Mouse (Mus musculus) neural tube, embryonic 14.5 days (tissue): ENCODE measurements around the gene Abi3bp. TPM values are rescaled to one million over a fixed set of nuclear protein-coding genes. Genes with fewer than 3 reads are reported as not detected.

ENCODE experiments used
- ATAC-seq: fragments of 200-750 bp; cut with Nextera tagmentation; 2 replicates; pipeline ENCODE4 v1.8.0; 2017; ENCODE audit warnings: low read depth, mild to moderate bottlenecking, moderate TSS enrichment, moderate library complexity
- H3K27ac ChIP-seq: fragments of 300-500 bp; sonication (generic); 2 replicates; pipeline ENCODE4 v1.5.1; 2014; ENCODE audit warnings: low read depth, mild to moderate bottlenecking, control low read depth, low read length, moderate library complexity, mixed read lengths
- H3K27me3 ChIP-seq: fragments of 300-500 bp; sonication (generic); 2 replicates; pipeline ENCODE4 v1.6.1; 2014; ENCODE audit warnings: low read length; ENCODE audit not compliant: control insufficient read depth, insufficient read depth
- H3K36me3 ChIP-seq: fragments of 300-500 bp; sonication (generic); 2 replicates; pipeline ENCODE4 v1.6.1; 2014; ENCODE audit warnings: low read length, mixed read lengths; ENCODE audit not compliant: control insufficient read depth, insufficient read depth
- H3K4me1 ChIP-seq: fragments of 300-500 bp; sonication (generic); 2 replicates; pipeline ENCODE4 v1.6.1; 2014; ENCODE audit warnings: low read length; ENCODE audit not compliant: control insufficient read depth, insufficient read depth
- H3K4me2 ChIP-seq: fragments of 300-500 bp; sonication (generic); 2 replicates; pipeline ENCODE4 v1.6.1; 2014; ENCODE audit warnings: mild to moderate bottlenecking, low read depth, low read length, control low read depth
- H3K4me3 ChIP-seq: fragments of 300-500 bp; sonication (generic); 2 replicates; pipeline ENCODE4 v1.5.1; 2014; ENCODE audit warnings: low read depth, low read length, control low read depth, mixed read lengths
- H3K9ac ChIP-seq: fragments of 300-500 bp; sonication (generic); replicated peaks from 2 replicates; pipeline ENCODE4 v1.6.1; 2014; ENCODE audit warnings: low read depth, mild to moderate bottlenecking, control low read depth, low read length, mixed read lengths
- H3K9me3 ChIP-seq: fragments of 300-500 bp; sonication (generic); 2 replicates; pipeline ENCODE4 v1.6.1; 2016; ENCODE audit warnings: low read length; ENCODE audit not compliant: control insufficient read depth
- WGBS: fragments of 180-500 bp; shearing (Covaris S2); extraction: QIAGEN DNeasy Blood & Tissue Kit; methylation state at CpG from one replicate; pipeline ENCODE4 v1.1.7; 2014; 5-methylcytosine and 5-hydroxymethylcytosine counted together
- polyA plus RNA-seq: library from polyadenylated mRNA; unstranded; fragments of >200 nt; fragmentation: Nextera tagmentation; extraction: Ambion mirVana; gene quantifications from 2 replicates; pipeline ENCODE4 v1.2.1, GENCODE M21; 2014

Abi3bp gene
- polyA plus RNA-seq, 1 experiment from 2014 or later = 0.59 TPM

DNA sequence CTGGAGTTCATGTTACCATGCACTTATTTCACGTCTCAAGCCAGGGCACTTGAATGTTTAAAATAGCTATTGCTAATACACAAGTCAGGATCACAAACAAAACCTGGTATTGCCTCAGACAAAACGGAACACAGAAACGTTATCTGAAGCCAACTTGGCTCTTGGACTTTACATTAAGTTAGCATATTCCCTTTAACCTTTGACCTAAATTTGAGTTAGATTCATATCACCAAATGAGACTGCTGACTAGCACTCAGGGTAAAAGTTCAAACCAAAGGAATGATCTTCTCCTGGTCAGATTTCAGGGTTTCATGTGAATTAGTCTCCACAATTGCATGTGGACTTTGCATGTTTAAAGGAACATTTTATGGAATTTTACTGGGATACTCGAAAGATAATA is 244.7 kb downstream of the Abi3bp start:
- no peak overlapping the region for H3K4me3 ChIP-seq
- H3K9ac ChIP-seq = no peak overlapping the region
- H3K4me2 ChIP-seq = no peak overlapping the region
- ATAC-seq = no peak
- no peak overlapping the region for H3K27ac ChIP-seq
- no peaks in the 10 kb centered on the region for H3K4me1 ChIP-seq
- 74% methylated on average over 4 of the region's 4 CpGs for WGBS
- no peaks in the 10 kb centered on the region for H3K9me3 ChIP-seq
- H3K27me3 ChIP-seq = no peaks in the 10 kb centered on the region
- no peaks in the 10 kb centered on the region for H3K36me3 ChIP-seq

DNA sequence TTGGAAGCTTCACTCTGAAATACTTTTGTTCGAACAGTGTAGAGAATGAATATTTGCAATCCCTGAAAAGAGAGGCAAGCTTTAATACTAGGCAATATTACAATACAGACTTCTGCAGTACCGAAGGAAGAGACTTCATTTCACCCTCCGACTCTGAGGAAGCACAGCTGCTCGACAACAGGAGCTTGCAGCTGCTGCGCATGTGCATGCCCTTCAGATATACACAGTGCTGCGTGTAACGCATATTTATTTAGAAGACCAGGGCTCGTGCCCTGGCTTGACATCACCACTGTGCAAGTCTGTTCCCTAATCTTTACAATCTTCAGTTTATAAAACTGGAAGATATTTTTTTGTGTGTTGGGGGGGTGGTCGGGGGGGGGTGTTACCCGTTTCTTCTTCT is 247.2 kb downstream of the Abi3bp start:
- no peaks in the 10 kb centered on the region for H3K9me3 ChIP-seq
- no peak overlapping the region for H3K4me2 ChIP-seq
- H3K9ac ChIP-seq = no peak overlapping the region
- no peaks in the 10 kb centered on the region for H3K27me3 ChIP-seq
- no peak for ATAC-seq
- WGBS = 77% methylated on average over 10 of the region's 10 CpGs
- H3K4me3 ChIP-seq = no peak overlapping the region
- no peaks in the 10 kb centered on the region for H3K4me1 ChIP-seq
- H3K27ac ChIP-seq = no peak overlapping the region
- H3K36me3 ChIP-seq = no peaks in the 10 kb centered on the region

DNA sequence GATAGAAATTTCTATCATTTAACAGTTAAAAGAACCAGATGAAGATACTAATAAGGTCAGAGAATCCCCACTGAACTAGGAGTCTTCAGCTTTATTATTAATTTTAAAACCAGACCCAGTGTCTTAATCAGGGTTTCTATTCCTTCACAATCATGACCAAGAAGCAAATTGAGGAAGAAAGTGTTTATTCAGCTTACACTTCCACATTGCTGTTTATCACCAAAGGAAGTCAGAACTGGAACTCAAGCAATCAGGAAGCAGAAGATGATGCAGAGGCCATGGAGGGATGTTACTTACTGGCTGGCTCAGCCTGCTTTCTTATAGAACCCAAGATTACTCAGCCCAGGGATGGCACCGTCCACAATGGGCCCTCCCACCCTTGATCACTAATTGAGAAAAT is 251.4 kb downstream of the Abi3bp start:
- Histone ChIP-seq H3K4me1 (no peaks in the 10 kb centered on the region), H3K27ac (no peak overlapping the region), H3K9ac (no peak overlapping the region), H3K4me3 (no peak overlapping the region), H3K4me2 (no peak overlapping the region), H3K36me3 (no peaks in the 10 kb centered on the region), H3K9me3 (no peaks in the 10 kb centered on the region), H3K27me3 (no peaks in the 10 kb centered on the region)
- WGBS = 33% methylated on average over 1 of the region's 1 CpGs
- ATAC-seq = no peak

Other genes with a start within 250 kb of the Abi3bp start
- 178 and 191 TPM in 2 replicates for gene Tfg, start 239.6 kb downstream of the Abi3bp start, polyA plus RNA-seq